Mouse (Mus musculus) kidney, postnatal 25 days (tissue): ENCODE measurements at regions not wholly inside any gene's neighbourhood (a gene's known extent, or its start where the extent isn't known, plus 50 kb on each side); places are given as distances from the start of the nearest gene placed in this dataset.

Experiments
- DNase-seq, 2 experiments: peaks; one replicate each; pipeline ENCODE4 v3.0.0; 2021; ENCODE audit warnings: mixed read lengths in 2 of 2

DNA sequence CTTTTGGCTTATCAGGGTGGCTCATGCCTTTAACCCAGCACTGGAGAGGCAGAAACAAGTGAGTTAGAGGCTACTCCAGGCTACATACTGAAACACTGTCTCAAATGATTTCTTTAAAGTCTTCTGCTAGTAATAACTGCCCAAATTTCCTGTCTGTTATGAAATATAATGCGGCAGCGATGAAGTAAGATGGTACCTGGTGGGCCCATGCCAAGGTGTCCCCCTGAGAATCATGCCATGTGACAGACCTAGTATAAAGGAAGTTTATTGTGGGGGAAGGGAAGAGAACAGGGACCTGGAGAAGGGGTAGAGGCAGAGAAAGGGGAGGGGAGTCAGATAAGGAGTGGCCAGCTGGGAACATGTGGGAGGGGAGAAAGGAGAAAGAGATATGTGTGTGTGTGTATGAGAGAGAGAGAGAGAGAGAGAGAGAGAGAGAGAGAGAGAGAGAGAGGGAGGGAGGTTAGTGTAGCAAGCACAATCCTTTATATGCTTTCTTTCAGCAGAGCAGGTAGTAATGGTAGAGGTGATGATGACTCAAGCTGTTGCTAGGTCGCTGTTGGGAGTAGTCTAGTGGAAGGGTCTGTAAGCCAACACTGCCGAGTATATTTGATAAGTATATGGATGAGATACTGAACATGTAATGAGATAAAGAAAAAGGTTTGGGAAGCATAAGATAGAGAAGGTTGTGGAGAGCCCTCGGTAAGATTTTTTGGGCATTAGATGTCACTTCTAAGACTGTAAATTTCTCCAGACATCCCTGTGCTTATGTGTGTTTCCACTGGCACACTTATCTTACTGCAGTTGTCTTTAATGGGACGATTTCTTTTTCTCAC lies 71.1 kb upstream of the Dph5 start:
- DNase-seq = no peak

DNA sequence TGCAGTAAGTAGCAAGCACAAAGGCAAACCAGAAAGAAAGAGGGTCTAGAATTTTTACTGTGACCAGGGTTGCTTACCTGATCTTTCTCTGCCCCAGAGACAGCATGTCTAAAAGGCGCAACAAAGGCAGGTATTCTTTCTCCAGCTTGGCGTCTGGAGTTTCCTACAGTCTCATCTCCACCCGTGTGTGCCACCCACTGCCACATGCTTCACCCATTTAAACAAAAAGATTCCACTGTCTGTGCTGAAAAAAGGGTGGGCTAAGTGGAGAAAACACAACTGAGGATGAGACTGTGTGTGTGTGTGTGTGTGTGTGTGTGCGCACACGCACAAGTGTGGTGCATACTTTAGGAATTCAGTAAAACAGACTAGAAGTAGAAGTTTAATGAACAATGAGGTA lies 69.9 kb upstream of the Dph5 start:
- DNase-seq = no peak

GRCm38 (mm10) chr3:115818734-115819133 lies 68.9 kb upstream of the Dph5 start:
- DNase-seq = no peak

GRCm38 (mm10) chr3:115819401-115820138 lies 68.1 kb upstream of the Dph5 start:
- no peak for DNase-seq

DNA sequence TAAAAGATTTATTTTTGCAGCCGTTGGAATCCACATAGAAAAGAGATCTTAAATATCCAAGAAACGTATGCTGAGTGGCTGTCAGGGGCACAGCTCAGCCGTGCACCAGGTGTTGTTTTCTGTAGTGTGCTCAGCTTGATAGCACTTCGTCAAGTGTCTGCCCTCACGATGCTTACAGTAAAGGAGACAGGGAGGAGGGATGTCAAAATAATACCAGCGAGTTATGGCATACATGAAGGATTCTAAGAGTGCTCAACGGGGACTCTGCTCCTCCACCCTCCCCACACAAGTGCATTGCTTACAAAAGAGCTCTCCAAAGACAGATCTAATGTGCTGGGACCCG lies 67.5 kb upstream of the Dph5 start:
- no peak for DNase-seq

GRCm38 (mm10) chr3:115821627-115822026 lies 66.0 kb upstream of the Dph5 start:
- DNase-seq = no peak

- DNase-seq = no peak
These were observed 65.1 kb upstream of the Dph5 start for GRCm38 (mm10) chr3:115822491-115822890.

- no peak for DNase-seq
These were observed 63.9 kb upstream of the Dph5 start for GRCm38 (mm10) chr3:115823741-115824140.

DNA sequence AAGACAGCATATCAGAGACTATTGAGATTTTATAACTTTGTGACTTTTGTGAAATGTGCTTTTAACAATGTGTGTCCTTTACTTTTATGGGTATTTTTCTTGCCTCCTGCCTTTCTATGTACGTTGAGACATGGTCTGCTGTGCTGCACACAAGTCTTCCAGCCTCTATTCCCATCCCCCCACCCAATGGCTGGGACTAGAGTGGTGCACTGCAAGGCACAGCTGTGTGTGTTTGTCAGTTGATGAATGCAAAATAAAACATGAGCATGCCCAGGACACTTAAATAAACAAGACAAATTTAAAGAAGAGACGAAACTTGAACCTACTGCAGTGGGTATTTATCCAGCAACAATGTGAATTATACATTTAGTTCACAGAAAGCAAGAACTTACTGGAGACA lies 62.8 kb upstream of the Dph5 start:
- no peak for DNase-seq

GRCm38 (mm10) chr3:115835381-115835780 lies 52.3 kb upstream of the Dph5 start:
- no peak for DNase-seq

DNA sequence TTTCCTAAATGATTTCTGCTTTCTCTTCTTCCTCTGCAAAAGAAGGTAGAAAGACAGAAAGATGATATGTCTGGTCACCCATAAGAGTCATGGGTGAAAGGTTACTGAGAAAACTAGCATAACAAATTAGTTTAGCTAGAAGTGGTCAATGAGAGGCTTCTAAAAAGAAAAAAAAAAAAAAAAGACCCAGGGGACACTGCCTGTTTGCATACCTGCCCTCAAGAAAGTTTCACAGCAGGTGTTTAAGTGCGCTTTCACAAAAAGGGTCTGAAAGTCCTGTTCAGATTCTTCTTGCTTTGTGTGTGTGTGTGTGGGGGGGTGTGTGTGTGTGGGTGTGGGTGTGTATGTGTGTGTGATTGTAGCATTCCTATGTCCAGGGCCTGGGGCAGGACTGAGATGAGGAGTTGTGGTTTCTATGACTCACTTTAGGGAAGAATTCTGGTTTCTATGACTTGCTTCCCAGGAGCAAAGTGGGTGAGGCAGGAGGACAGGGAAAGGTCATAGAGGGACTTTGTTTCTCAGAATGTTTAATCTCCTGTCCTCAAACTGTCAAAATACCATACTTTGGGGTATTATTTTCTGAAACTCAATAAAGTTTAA lies 49.9 kb upstream of the Dph5 start:
- DNase-seq = no peak
